Mouse (Mus musculus) midbrain, postnatal 0 days (tissue): ENCODE data around the gene Fbxo10. TPM values are rescaled to one million over a fixed set of nuclear protein-coding genes. Genes with fewer than 3 reads are reported as not detected.

Experiments used
- ATAC-seq: fragments of 200-750 bp; cut with Nextera tagmentation; 2 replicates; pipeline ENCODE4 v1.8.0; 2017; ENCODE audit warnings: moderate number of reproducible peaks, mild to moderate bottlenecking, moderate TSS enrichment, moderate library complexity; ENCODE audit not compliant: low FRiP score
- DNase-seq: peaks from one replicate; pipeline ENCODE4 v3.0.0-alpha.2; 2015; ENCODE audit warnings: low spot score
- H3K27ac ChIP-seq: fragments of 300-500 bp; sonication (generic); 2 replicates; pipeline ENCODE4 v1.5.1; 2014; ENCODE audit warnings: low read depth, mild to moderate bottlenecking, low read length, mixed read lengths
- H3K27me3 ChIP-seq: fragments of 300-500 bp; sonication (generic); 2 replicates; pipeline ENCODE4 v1.6.1; 2014; ENCODE audit warnings: low read length, control low read depth, mixed read lengths; ENCODE audit not compliant: insufficient read depth
- H3K36me3 ChIP-seq: fragments of 300-500 bp; sonication (generic); 2 replicates; pipeline ENCODE4 v1.6.1; 2014; ENCODE audit warnings: low read length, control low read depth, mixed read lengths; ENCODE audit not compliant: insufficient read depth
- H3K4me1 ChIP-seq: fragments of 300-500 bp; sonication (generic); 2 replicates; pipeline ENCODE4 v1.6.1; 2014; ENCODE audit warnings: mild to moderate bottlenecking, control low read depth, antibody characterized with exemption, low read length, mixed read lengths; ENCODE audit not compliant: insufficient read depth
- H3K4me2 ChIP-seq: fragments of 300-500 bp; sonication (generic); 2 replicates; pipeline ENCODE4 v1.6.1; 2014; ENCODE audit warnings: low read depth, mild to moderate bottlenecking, low read length, mixed read lengths; ENCODE audit not compliant: poor library complexity, severe bottlenecking
- H3K4me3 ChIP-seq: fragments of 300-500 bp; sonication (generic); 2 replicates; pipeline ENCODE4 v1.5.1; 2014; ENCODE audit warnings: low read depth, mild to moderate bottlenecking, low read length, moderate library complexity
- H3K9ac ChIP-seq: fragments of 300-500 bp; sonication (generic); replicated peaks from 2 replicates; pipeline ENCODE4 v1.6.1; 2014; ENCODE audit warnings: mild to moderate bottlenecking, low read length, moderate library complexity, mixed read lengths; ENCODE audit not compliant: poor library complexity, severe bottlenecking
- H3K9me3 ChIP-seq: fragments of 300-500 bp; sonication (generic); 2 replicates; pipeline ENCODE4 v1.6.1; 2016; ENCODE audit warnings: low read length, control low read depth
- CTCF ChIP-seq: IDR thresholded peaks from 2 replicates; pipeline ENCODE4 v1.5.1; 2016; ENCODE audit warnings: antibody characterized with exemption, mild to moderate bottlenecking
- WGBS: fragments of 180-500 bp; shearing (Covaris S2); extraction: QIAGEN DNeasy Blood & Tissue Kit; methylation state at CpG from one replicate; pipeline ENCODE4 v1.1.7; 2014; 5-methylcytosine and 5-hydroxymethylcytosine counted together
- polyA plus RNA-seq: library from polyadenylated mRNA; unstranded; fragments of >200 nt; fragmentation: Nextera tagmentation; extraction: Ambion mirVana; gene quantifications from 2 replicates; pipeline ENCODE4 v1.2.1, GENCODE M21; 2015
- total RNA-seq: library from RNA; depleted of rRNA; stranded (reverse); fragments of >200 nt; gene quantifications from 2 replicates; pipeline ENCODE4 v1.2.3, GENCODE M21; 2014; rRNA removed

Fbxo10 gene
- 22.1 and 24.6 TPM in 2 replicates for total RNA-seq
- 13.7 and 14.6 TPM in 2 replicates for polyA plus RNA-seq

- H3K4me3 ChIP-seq: peak within 1 kb of the TSS; percentile 94
- DNase-seq (peak; percentile 93), ATAC-seq (peak; percentile 90)
- H3K4me2 ChIP-seq: peak within 1 kb of the TSS; percentile 67
- H3K27ac ChIP-seq: peak within 1 kb of the TSS; percentile 89
- H3K27me3 ChIP-seq: no peaks in the 10 kb centered on the region
- H3K9ac ChIP-seq: peak within 1 kb of the TSS; percentile 96
- WGBS: under 1% methylated on average over 70 of the region's 77 CpGs
- no peaks in the 10 kb centered on the region for H3K9me3 ChIP-seq
- TF ChIP-seq CTCF: no peak
- H3K36me3 ChIP-seq: no peaks in the 10 kb centered on the region
- 0 out of 2 replicates have a peak, but pooled peaks cover 3% of the 10 kb centered on the region for H3K4me1 ChIP-seq
These were observed at the start of gene Fbxo10 for GRCm38 (mm10) chr4:45084021-45084894. Gene Fbxo10 (minus strand): TSS chr4:45084604.

DNA sequence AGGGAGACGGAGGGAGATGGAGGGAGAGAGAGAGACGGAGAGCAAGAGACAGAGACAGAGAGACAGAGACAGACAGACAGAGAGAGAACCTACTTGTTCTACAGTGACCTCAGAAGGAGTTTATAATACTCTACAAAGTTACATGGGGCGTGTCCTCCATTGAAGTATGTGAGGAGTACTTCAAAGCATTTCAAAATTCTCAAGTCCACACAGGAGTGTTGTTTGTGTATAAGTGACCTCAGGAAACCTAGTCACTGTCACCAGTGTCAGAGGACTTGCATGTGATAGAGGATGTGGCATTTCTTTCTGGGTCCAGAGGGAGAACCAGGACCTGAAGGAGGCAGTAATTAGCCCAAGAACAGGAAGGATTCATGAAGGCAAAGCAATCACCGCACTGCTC is 46.6 kb upstream of the Fbxo10 start:
- DNase-seq (no peak), ATAC-seq (no peak)
- no peak overlapping the region for H3K4me3 ChIP-seq
- no peaks in the 10 kb centered on the region for H3K4me1 ChIP-seq
- no peaks in the 10 kb centered on the region for H3K36me3 ChIP-seq
- no peak for TF ChIP-seq CTCF
- H3K4me2 ChIP-seq: no peak overlapping the region
- H3K9me3 ChIP-seq: no peaks in the 10 kb centered on the region
- no peak overlapping the region for H3K9ac ChIP-seq
- no peak overlapping the region for H3K27ac ChIP-seq
- H3K27me3 ChIP-seq: no peaks in the 10 kb centered on the region
- 75% methylated on average over 4 of the region's 4 CpGs for WGBS

- no peak overlapping the region for H3K9ac ChIP-seq
- H3K4me2 ChIP-seq: no peak overlapping the region
- ATAC-seq: no peak
- no peaks in the 10 kb centered on the region for H3K27me3 ChIP-seq
- H3K4me1 ChIP-seq: no peaks in the 10 kb centered on the region
- no peak for TF ChIP-seq CTCF
- no peak for DNase-seq
- 86% methylated on average over 11 of the region's 11 CpGs for WGBS
- no peak overlapping the region for H3K4me3 ChIP-seq
- no peaks in the 10 kb centered on the region for H3K9me3 ChIP-seq
- H3K27ac ChIP-seq: no peak overlapping the region
- no peaks in the 10 kb centered on the region for H3K36me3 ChIP-seq
These were observed 36.9 kb upstream of the Fbxo10 start for GRCm38 (mm10) chr4:45121311-45121710.

DNA sequence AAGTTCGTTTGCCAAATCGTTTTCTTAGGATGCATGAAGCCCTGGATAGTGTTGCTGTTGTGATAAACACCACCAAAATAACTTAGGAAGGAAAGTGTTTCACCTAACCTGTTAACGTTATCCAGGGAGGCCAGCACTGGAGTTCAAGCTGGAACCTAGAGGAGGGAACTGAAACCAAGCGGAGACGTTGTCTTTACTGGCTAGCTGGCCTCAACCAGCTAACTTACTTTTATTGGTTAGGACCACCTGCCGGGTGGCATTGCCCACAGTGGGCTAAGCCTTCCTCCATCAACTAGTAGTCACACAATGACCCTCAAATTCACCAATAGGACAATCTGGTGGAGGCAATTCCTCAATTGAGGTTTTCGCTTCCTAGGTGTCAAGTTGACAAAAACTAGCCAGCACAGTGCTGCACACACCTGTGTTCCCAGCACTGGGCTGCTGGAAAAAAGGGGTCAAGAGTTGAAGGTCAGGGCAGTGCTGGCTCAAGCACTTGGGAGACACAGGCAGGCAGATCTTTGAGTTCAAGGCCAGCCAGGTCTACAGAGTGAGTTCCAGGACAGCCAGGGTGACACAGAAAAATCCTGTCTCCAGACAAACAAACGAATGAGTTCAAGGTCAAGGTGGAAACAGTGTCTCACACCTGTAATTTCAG is 24.2 kb upstream of the Fbxo10 start:
- Histone ChIP-seq H3K4me2 (no peak overlapping the region), H3K27ac (no peak overlapping the region), H3K9me3 (no peaks in the 10 kb centered on the region), H3K27me3 (no peaks in the 10 kb centered on the region), H3K36me3 (no peaks in the 10 kb centered on the region; the same call in 1 of the 2 replicates), H3K4me3 (no peak overlapping the region), H3K4me1 (no peaks in the 10 kb centered on the region), H3K9ac (no peak overlapping the region)
- no peak for ATAC-seq
- WGBS: 76% methylated on average over 8 of the region's 8 CpGs
- no peak for DNase-seq
- no peak for TF ChIP-seq CTCF

- H3K4me1 ChIP-seq: no peaks in the 10 kb centered on the region
- H3K27ac ChIP-seq: 0 out of 2 replicates have a peak within 1 kb of the TSS, but pooled peaks have one; percentile 55
- H3K9me3 ChIP-seq: no peaks in the 10 kb centered on the region
- H3K27me3 ChIP-seq: no peaks in the 10 kb centered on the region
- peak; percentile 95 for ATAC-seq
- peak within 1 kb of the TSS; percentile 71 for H3K4me2 ChIP-seq
- TF ChIP-seq CTCF: peak; percentile 92
- peak within 1 kb of the TSS; percentile 69 for H3K4me3 ChIP-seq
- under 1% methylated on average over 39 of the region's 39 CpGs for WGBS
- H3K36me3 ChIP-seq: no peaks in the 10 kb centered on the region; the same call in 1 of the 2 replicates
- H3K9ac ChIP-seq: peak within 1 kb of the TSS; percentile 82
- DNase-seq: peak; percentile 96
These were observed 23.3 kb upstream of the Fbxo10 start, which contains the start of gene Tomm5 for GRCm38 (mm10) chr4:45107601-45108277. Gene Tomm5 (minus strand): TSS chr4:45108114.
